Mouse (Mus musculus): Measurements from ENCODE around the gene Eif4b.
A peak's percentile ranks its signal among the peaks of the same experiment; 100 is the strongest.

Gene Eif4b

GRCm38 (mm10) chr15:102119121-102119830 is 45.7 kb downstream of the Eif4b start:
- DNase-seq = no peak

GRCm38 (mm10) chr15:102119831-102120170 is 46.2 kb downstream of the Eif4b start:
- no peak for DNase-seq

GRCm38 (mm10) chr15:102120530-102120929 is 47.0 kb downstream of the Eif4b start:
- DNase-seq = no peak

GRCm38 (mm10) chr15:102126303-102126702 is 52.7 kb downstream of the Eif4b start:
- no peak for DNase-seq

- no peak for DNase-seq
Observed at GRCm38 (mm10) chr15:102133314-102133713, 59.7 kb downstream of the Eif4b start.

GRCm38 (mm10) chr15:102134709-102135108 is 61.1 kb downstream of the Eif4b start:
- no peak for DNase-seq

GRCm38 (mm10) chr15:102135522-102136128 is 62.1 kb downstream of the Eif4b start:
- no peak for DNase-seq

GRCm38 (mm10) chr15:102136129-102136758 is 62.7 kb downstream of the Eif4b start, which contains the start of gene Spryd3:
TSS of gene Spryd3 (minus strand) at chr15:102136234.
- DNase-seq = peak; percentile 99

GRCm38 (mm10) chr15:102141120-102141519 is 67.5 kb downstream of the Eif4b start:
- no peak for DNase-seq

- no peak for DNase-seq
Observed at GRCm38 (mm10) chr15:102142914-102143912, 69.6 kb downstream of the Eif4b start.

- no peak for DNase-seq
Observed at GRCm38 (mm10) chr15:102144274-102144711, 70.7 kb downstream of the Eif4b start, which contains the start of gene Igfbp6. TSS of gene Igfbp6 (plus strand) at chr15:102144362.

- DNase-seq = no peak
Observed at GRCm38 (mm10) chr15:102144726-102145125, 71.2 kb downstream of the Eif4b start.

GRCm38 (mm10) chr15:102145330-102145729 is 71.8 kb downstream of the Eif4b start:
- no peak for DNase-seq

GRCm38 (mm10) chr15:102146089-102146488 is 72.5 kb downstream of the Eif4b start:
- DNase-seq = no peak
